Mouse (Mus musculus) heart, postnatal 0 days (tissue): ENCODE data around the gene Imp3.

ENCODE experiments used
- CTCF ChIP-seq: IDR thresholded peaks from 2 replicates; pipeline ENCODE4 v1.5.1; 2016; ENCODE audit warnings: antibody characterized with exemption, control low read depth, low read depth
- EP300 ChIP-seq: IDR thresholded peaks from 2 replicates; pipeline ENCODE4 v1.6.1; 2016; ENCODE audit warnings: antibody characterized with exemption, low read depth

GRCm38 (mm10) chr9:56938374-56938773 is 1.1 kb downstream of the Imp3 start:
- no peak for TF ChIP-seq CTCF
- TF ChIP-seq EP300: no peak
